Mouse (Mus musculus) gastrocnemius, adult 8-10 months (tissue): ENCODE measurements around the gene Nemf. TPM values are rescaled to one million over a fixed set of nuclear protein-coding genes. Genes with fewer than 3 reads are reported as not detected.
"Not testable (repeated sequence)": the region's sequence is repeated elsewhere in the genome, so short reads cannot be mapped to it uniquely, and the experiment has no call there.

Experiments
- DNase-seq, 2 experiments: peaks; one replicate each; pipeline ENCODE4 v3.0.0; 2022; ENCODE audit warnings: low spot score in 2 of 2
- total RNA-seq, 4 experiments: library from RNA; stranded (reverse); gene quantifications; 2 replicates each; pipeline ENCODE4 v1.2.4; 2022

Nemf gene
- total RNA-seq, 4 experiments from 2014 or later = 15.6 to 21.4 (median 17.5) TPM

- DNase-seq = peak in 1 of 2 experiments; percentile 18
These were observed 15.9 kb upstream of the Nemf start for GRCm38 (mm10) chr12:69372731-69373331.

- DNase-seq = peak; percentile 95 to 98
These were observed 15.1 kb upstream of the Nemf start, which contains the start of the genes Arf6 and Gm9887 for GRCm38 (mm10) chr12:69371854-69372671. Gene Arf6, plus strand, starts transcription at chr12:69372150. Gene Gm9887, minus strand, starts transcription at chr12:69372458.

GRCm38 (mm10) chr12:69371421-69371853, 14.5 kb upstream of the Nemf start:
- no peak for DNase-seq

GRCm38 (mm10) chr12:69370936-69371335, 14.0 kb upstream of the Nemf start:
- DNase-seq = no peak

GRCm38 (mm10) chr12:69367557-69367956, 10.6 kb upstream of the Nemf start:
- DNase-seq = no peak

- DNase-seq = no peak
These were observed 9.5 kb upstream of the Nemf start for GRCm38 (mm10) chr12:69366424-69366823.

- no peak for DNase-seq
These were observed 8.8 kb upstream of the Nemf start for GRCm38 (mm10) chr12:69365757-69366156.

- DNase-seq = peak; percentile 67 to 69
These were observed 7.2 kb upstream of the Nemf start for GRCm38 (mm10) chr12:69363899-69364762.

- not testable (repeated sequence) for DNase-seq
These were observed 6.1 kb upstream of the Nemf start for GRCm38 (mm10) chr12:69363110-69363509.

GRCm38 (mm10) chr12:69362388-69362787, 5.4 kb upstream of the Nemf start:
- no peak for DNase-seq

- DNase-seq = no peak
These were observed 5.0 kb upstream of the Nemf start for GRCm38 (mm10) chr12:69361919-69362318.

GRCm38 (mm10) chr12:69360997-69361899, 4.3 kb upstream of the Nemf start:
- DNase-seq = peak; percentile 96 to 97

- peak; percentile 47 to 66 for DNase-seq
These were observed 3.7 kb upstream of the Nemf start for GRCm38 (mm10) chr12:69360655-69360996.

- DNase-seq = no peak
These were observed 308 bp upstream of the Nemf start for GRCm38 (mm10) chr12:69357300-69357646.

GRCm38 (mm10) chr12:69351685-69352084, 5.3 kb downstream of the Nemf start:
- DNase-seq = no peak

GRCm38 (mm10) chr12:69349928-69350327, 7.0 kb downstream of the Nemf start:
- DNase-seq = no peak

GRCm38 (mm10) chr12:69333547-69333946, 23.4 kb downstream of the Nemf start:
- DNase-seq = no peak

- DNase-seq = no peak
These were observed 24.8 kb downstream of the Nemf start for GRCm38 (mm10) chr12:69332147-69332546.

GRCm38 (mm10) chr12:69331187-69331586, 25.8 kb downstream of the Nemf start:
- no peak for DNase-seq

GRCm38 (mm10) chr12:69318431-69318830, 38.5 kb downstream of the Nemf start:
- DNase-seq = no peak

GRCm38 (mm10) chr12:69309659-69310058, 47.3 kb downstream of the Nemf start:
- DNase-seq = no peak
